Mouse (Mus musculus) brown adipose tissue, adult 24 weeks (tissue): ENCODE data around the gene Ddx52. TPM values are rescaled to one million over a fixed set of nuclear protein-coding genes. Genes with fewer than 3 reads are reported as not detected.

ENCODE experiments used
- H3K27ac ChIP-seq: fragments of 200-500 bp; replicated peaks from 2 replicates; pipeline ENCODE4 v1.5.1; 2012; ENCODE audit warnings: low read depth, mild to moderate bottlenecking, low read length
- H3K4me1 ChIP-seq: fragments of 200-500 bp; 2 replicates; pipeline ENCODE4 v1.6.1; 2012; ENCODE audit warnings: low read length, mixed read lengths; ENCODE audit not compliant: control insufficient read depth, insufficient read depth, insufficient read length
- H3K4me3 ChIP-seq: fragments of 200-500 bp; 2 replicates; pipeline ENCODE4 v1.5.1; 2012; ENCODE audit warnings: low read depth, mild to moderate bottlenecking, low read length, moderate library complexity; ENCODE audit not compliant: insufficient read depth
- polyA plus RNA-seq: library from polyadenylated mRNA; stranded (reverse); fragments of >200 nt; gene quantifications from 2 replicates; pipeline ENCODE4 v1.2.4, GENCODE M21; 2012; ENCODE audit not compliant: missing spikeins, insufficient read depth, insufficient read length

The Ddx52 gene
- polyA plus RNA-seq, 1 experiment = 13.7 TPM

DNA sequence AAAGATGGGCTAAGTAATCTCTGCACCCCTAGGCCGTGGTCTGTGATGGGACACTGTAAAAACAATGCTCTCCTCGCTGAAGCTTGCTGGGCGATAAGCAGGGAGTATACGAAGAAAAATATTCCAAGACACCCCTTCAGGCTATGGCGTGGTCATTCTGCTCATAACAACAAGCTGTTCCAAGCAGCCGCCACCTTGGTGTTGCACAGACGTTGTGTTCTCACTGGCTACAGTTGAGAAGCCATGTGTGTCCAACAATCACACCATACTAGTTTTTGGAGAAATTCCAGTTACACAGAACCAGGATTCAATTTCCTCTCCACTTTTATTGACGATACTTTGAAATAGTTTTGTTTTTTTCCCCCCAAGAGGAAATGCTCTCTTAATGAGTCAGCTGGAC lies 3.3 kb upstream of the Ddx52 start:
- no peak overlapping the region for H3K27ac ChIP-seq
- peaks cover 3% of the 10 kb centered on the region; the same call in 1 of the 2 replicates for H3K4me1 ChIP-seq
- H3K4me3 ChIP-seq = no peak overlapping the region

DNA sequence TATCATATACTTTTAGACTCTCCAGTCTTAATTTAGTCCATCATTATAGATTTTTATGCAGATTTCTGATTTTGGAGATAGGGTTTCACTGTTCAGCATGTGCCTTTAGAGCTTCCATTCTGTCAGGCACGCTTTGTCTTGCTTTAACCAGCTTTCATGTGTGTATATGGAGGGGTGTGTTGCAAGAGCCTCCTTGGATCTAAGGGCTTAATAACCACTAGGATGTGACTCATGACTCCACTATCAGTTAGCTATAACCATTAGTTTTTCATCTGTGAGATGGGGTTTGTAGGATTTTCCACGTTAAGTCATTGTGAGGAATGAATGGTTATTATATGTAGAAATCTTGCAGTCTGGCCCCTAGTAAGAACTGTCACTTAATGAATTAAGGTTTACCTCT lies 15.0 kb downstream of the Ddx52 start:
- Histone ChIP-seq H3K4me1 (no peaks in the 10 kb centered on the region), H3K27ac (no peak overlapping the region), H3K4me3 (no peak overlapping the region)

DNA sequence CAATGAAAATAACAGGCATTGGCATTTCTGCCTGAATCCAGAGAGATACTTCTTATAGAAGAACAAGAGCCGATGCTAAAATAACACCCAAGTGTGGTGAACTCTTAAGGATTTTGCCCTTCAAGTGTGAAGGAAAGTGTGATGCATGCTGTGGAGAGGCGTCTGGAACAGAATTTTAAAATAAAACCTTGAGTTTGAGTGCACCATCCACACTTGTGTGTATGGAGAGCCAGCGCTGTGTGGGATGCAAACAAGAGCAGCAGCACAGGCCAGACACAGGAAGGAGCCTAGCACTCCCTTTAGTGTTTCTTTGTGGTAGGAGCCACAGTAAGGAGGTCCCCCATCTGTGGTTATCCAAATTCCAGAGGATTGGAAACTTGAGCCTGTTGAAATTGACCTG lies 20.1 kb downstream of the Ddx52 start:
- H3K4me1 ChIP-seq = no peaks in the 10 kb centered on the region
- no peak overlapping the region for H3K4me3 ChIP-seq
- H3K27ac ChIP-seq = no peak overlapping the region

DNA sequence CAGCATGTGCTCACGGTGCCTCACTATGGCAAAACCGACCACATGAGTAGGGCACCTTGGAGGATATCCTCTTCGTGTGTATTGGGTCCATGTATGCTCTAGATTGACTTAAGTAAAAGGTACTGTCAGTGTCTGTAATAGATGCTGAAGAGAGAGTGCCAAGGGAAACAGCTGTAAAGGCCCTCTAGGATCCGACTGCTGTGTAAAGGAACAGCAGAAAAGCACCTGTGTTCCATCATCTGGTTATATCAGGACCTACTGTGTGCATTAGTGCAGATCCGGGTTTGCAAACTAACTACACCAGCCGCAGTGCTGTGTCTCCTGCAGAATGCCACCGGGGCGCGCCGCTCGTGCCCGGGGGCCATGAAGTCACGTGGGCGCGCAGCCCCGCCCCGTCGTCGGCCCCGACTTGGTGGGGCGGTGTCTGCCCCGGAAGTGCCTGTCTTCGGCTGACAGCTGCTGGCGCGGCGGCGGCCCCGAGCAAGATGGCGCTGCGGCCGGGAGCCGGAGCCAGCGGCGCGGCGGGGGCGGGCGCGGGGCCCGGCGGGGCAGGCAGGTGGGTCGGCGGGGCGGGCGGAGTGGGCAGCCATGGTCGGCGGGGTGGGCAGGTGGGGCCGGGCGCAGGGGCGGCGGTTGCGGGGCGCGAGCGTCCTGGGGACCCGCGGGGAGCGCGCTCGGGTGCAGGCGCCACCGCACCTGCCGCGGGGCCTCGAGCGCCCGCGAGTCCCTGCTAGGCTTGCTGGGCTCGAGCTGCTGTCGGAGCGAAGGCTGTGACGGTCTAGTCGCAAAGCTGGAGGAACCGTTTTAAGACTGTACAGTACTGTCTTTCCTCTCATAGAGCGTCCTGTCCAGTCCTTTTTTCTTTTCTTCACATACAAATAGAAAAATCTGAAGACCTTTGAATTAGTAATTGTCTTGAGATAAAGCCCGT lies 22.4 kb downstream of the Ddx52 start, which contains the start of gene Synrg:
TSS of gene Synrg (plus strand) at position 438 of the 931 bp plus-strand sequence.
- Histone ChIP-seq H3K4me3 (peak within 1 kb of the TSS; percentile 89), H3K27ac (0 out of 2 replicates have a peak within 1 kb of the TSS, but pooled peaks have one; percentile 34), H3K4me1 (no peaks in the 10 kb centered on the region; the same call in 1 of the 2 replicates)

DNA sequence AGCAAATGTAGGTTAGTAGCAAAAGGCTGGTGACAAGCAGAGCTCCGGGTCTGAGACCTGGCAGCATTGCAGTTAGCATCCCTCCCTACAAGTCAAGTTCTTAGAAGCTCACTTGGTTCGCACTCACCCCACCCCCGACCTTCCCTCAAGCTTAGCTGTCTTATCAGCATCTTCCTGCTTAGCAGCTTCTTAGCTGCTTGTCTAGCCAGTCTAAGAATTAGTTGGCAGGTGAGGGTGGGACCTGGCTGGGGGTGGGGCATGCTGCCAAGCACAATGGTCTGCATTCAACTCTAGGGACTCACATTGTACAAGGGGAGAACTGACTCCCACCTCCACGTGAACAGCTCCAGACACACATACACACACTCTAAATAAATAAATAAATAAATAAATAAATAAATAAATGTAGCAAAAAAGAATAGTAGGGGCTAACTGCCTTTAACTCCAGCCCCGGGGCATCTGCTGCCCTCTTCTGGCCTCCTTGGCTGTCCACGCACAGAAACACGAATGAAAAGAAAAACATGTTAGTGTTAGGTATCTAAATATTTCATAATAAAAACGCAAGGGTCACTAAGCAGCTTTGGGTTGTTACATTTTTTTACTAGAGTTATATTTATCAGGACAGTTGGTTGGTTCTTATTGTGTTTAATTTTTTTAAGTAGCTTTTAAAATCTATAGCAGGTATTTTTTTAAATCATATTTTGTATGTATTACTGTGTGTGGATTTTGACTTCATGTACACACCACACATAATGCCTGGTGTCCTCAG lies 25.8 kb downstream of the Ddx52 start:
- Histone ChIP-seq H3K4me3 (no peak overlapping the region), H3K4me1 (no peaks in the 10 kb centered on the region; the same call in 1 of the 2 replicates), H3K27ac (no peak overlapping the region)

DNA sequence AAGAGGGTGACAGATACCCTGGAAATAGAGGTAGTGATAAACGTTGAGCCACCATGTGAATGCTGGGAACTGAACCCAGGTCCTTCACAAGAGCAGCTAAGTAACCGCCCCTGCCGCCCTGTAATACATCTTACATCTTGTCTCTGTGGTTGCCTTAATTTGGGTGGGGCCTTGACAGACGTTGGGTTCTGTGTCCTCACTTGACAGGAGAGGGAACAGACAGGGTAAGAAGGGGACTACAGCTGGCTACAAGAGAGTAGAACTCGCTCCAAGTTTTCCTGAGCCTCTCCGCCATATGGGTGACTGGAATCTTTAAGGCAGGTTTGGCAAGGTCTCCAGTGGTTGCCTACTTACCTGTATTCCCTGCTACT lies 26.3 kb downstream of the Ddx52 start:
- H3K4me3 ChIP-seq = no peak overlapping the region
- no peak overlapping the region for H3K27ac ChIP-seq
- H3K4me1 ChIP-seq = no peaks in the 10 kb centered on the region; the same call in 1 of the 2 replicates

DNA sequence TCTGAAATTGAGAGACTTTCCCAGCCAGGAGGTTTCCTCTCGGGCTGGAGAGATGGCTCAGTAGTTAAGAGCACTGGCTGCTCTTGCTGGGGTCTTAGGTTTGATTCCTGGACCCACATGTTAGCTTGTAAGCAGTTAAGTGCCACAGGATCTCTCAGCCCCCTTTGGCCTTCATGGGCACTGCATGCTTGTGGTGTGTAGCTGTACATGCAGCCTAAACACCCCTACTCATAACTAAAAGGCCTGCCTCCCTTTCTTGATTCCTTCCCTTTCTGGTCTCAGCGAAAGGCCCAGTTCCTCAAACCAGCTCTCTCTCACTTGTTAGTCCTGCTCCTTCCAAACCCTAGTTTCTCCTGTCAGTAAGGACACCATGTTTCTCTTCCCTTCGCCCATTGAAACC lies 27.2 kb downstream of the Ddx52 start:
- H3K27ac ChIP-seq = no peak overlapping the region
- H3K4me3 ChIP-seq = no peak overlapping the region
- H3K4me1 ChIP-seq = no peaks in the 10 kb centered on the region; the same call in 1 of the 2 replicates

DNA sequence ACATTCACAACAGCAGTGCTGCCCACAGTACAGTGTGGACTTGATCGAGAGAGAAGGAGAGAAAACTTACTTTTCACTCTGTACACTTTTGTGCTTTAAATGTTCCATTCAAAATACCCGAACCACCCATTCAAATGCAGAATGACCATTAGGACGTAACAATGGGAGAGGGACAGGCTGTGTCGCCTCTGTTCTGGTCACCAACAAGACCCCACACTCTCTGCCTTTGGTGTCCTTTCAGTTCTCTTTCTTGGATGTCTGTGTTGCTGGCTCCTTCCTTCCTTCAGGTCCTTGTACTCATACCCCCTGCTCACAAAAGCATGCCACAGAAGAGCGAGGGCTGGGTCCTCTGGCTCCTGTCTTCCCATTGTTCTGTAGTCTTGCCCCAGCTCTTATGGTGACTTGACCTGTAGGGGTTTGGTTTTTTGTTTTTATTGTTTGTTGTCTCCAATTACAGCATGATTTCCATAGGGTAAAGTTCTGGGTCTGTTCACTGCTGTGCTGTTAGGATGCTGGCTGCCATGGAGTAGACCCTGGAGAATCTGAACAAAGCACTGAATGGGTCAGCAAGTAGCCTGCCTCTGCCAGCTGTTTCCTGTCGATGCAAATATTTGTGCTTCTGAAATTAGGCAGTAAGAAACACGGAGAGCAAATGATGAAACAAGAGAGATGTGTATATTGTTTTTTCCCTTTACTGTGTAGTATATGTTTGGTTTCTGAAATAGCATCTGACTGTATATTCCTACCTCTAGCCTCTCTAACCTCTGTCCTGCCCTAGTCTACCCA lies 32.9 kb downstream of the Ddx52 start:
- H3K27ac ChIP-seq = no peak overlapping the region
- H3K4me1 ChIP-seq = no peaks in the 10 kb centered on the region
- no peak overlapping the region for H3K4me3 ChIP-seq

DNA sequence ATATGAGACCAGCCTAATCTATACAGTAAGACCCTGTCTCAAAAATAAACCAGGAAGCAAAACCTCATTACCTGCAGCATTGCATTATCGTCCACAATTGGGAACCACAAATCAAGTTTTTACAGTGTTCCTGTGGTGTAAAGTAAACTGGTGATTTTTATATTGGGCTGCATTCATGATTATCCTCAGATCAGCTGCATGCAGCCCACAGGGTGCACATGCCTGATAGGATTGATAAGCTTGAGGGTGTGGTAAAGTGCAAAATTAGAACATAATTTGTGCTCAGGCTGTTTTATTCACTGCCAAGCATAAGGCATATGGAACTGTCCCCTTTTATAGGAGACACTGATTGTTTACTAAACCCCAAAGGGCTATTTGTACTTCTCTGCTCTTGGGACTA lies 33.6 kb downstream of the Ddx52 start:
- no peaks in the 10 kb centered on the region for H3K4me1 ChIP-seq
- no peak overlapping the region for H3K27ac ChIP-seq
- H3K4me3 ChIP-seq = no peak overlapping the region

DNA sequence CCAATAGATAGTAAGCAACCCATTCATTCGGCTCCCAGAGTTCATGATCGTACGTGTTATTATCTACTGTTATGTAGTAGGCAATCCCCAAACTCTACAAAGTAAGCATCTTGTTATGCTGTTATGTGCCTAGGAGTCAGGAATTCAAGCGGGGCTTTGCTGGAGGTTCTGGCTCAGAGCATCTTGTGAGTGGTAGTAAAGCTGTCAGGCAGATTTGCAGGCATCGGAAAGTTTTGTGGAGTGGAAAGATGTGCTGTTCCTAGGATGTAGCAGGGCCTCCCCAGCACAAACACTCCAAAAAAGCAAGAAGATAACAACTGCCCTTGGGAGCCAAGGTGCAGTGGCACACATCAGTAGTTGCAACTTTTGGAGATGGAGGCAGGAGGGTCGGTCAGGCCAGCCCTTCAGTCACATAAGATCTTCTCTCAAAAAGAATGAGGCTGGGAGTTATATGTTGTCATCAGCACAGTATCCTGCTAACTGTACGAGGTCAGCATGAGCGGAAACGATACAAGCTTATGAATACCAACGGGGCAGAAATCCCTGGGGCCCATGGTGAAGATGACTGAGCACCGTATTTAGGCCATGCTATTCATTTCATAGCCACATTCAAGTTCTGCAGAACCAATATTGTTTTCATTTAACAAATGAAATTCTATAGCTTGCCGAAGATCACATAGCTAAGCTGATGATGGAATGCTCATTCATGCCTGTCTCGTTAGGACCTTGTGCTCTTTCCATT lies 34.5 kb downstream of the Ddx52 start:
- no peaks in the 10 kb centered on the region for H3K4me1 ChIP-seq
- no peak overlapping the region for H3K4me3 ChIP-seq
- no peak overlapping the region for H3K27ac ChIP-seq

DNA sequence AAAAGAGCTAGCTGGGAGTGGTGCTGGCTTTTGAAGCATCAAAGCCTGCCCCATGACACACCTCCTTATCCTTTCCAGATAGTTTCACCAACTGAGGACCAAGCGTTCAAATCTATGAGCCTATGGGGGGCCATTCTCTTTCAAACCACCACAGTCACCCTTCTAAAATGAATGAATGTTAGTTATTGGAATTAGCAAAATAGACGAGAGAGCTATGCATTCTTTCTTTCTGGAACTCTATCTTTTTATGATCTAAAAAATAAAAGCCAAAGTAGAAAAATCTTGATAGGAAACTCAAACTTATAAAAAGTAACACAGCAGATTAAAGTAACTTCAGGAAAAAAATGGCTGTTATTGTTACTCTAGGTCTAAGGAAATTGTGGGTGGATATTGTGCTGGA lies 35.9 kb downstream of the Ddx52 start:
- no peaks in the 10 kb centered on the region for H3K4me1 ChIP-seq
- H3K4me3 ChIP-seq = no peak overlapping the region
- no peak overlapping the region for H3K27ac ChIP-seq

DNA sequence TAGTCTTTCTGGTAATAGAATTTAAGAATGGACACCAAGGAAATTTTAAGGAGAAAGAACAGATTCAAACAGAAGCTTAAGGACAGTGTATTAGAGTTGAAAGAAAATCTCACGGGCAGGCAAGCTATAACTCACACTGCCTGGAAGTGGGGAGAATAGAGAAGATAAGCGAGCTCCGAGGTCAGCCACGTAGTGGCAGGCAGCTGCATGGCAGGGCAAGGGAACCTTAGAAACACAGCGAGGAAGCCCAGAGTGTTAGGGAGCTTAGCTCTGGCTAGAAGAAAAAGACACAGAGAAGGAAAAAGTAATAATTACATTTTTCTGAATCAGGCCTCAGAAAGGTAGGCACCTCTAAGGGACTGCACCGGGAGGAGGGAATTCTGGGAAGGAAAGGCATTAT lies 38.1 kb downstream of the Ddx52 start:
- H3K4me1 ChIP-seq = no peaks in the 10 kb centered on the region
- no peak overlapping the region for H3K27ac ChIP-seq
- no peak overlapping the region for H3K4me3 ChIP-seq

DNA sequence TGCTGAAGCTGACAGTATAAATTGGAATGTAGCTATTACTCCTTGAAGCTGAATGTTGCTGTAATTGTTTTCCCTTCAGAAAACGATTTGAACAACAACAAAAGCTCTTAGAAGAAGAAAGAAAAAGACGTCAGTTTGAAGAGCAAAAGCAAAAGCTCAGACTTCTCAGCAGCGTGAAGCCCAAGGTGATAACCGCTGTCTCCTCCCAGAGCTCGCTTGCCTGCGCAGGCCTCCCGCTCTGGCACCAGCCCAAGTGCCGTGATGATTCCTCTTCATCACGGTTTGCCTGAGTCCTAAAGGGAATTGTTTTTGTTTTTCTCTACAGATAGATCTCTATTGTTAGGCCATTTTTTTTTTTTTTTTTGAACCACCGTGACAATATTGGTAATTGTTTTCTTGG lies 39.5 kb downstream of the Ddx52 start:
- no peaks in the 10 kb centered on the region for H3K4me1 ChIP-seq
- H3K4me3 ChIP-seq = no peak overlapping the region
- H3K27ac ChIP-seq = no peak overlapping the region

DNA sequence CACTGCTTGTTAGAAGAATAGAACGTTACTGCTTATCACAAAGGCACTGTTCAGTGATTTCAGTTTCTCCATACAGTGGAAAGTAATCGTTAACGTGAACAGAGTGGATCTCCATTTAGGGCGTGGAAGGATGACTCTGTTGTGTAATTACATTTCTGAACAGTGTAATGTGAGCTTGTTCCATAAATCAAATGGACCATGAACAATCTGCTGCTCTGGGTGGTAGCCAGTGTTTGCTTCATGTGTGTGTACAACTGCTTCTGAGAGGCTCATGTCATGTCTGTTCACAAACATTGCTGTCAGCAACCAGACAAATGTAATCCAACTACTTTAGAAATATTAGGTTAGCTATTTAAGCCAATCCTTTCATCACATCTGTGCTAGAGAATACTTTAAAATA lies 49.8 kb downstream of the Ddx52 start:
- H3K27ac ChIP-seq = no peak overlapping the region
- H3K4me1 ChIP-seq = no peaks in the 10 kb centered on the region

More for the DNA sequence above, 49.8 kb downstream of the Ddx52 start:
- H3K4me3 ChIP-seq = no peak overlapping the region
